Mouse (Mus musculus) neural tube, embryonic 13.5 days (tissue): ENCODE data around the gene Slc28a3. TPM values are rescaled to one million over a fixed set of nuclear protein-coding genes. Genes with fewer than 3 reads are reported as not detected.

Experiments used
- ATAC-seq: fragments of 200-750 bp; cut with Nextera tagmentation; 2 replicates; pipeline ENCODE4 v1.8.0; 2017; ENCODE audit warnings: low read depth, mild to moderate bottlenecking, moderate TSS enrichment, moderate library complexity
- H3K27ac ChIP-seq: fragments of 300-500 bp; sonication (generic); replicated peaks from 2 replicates; pipeline ENCODE4 v1.5.1; 2015; ENCODE audit warnings: moderate library complexity, mild to moderate bottlenecking, inconsistent platforms
- H3K27me3 ChIP-seq: fragments of 300-500 bp; sonication (generic); 2 replicates; pipeline ENCODE4 v1.6.1; 2015; ENCODE audit warnings: mild to moderate bottlenecking, inconsistent platforms
- H3K36me3 ChIP-seq: fragments of 300-500 bp; sonication (generic); 2 replicates; pipeline ENCODE4 v1.6.1; 2015; ENCODE audit warnings: mild to moderate bottlenecking, inconsistent platforms
- H3K4me1 ChIP-seq: fragments of 300-500 bp; sonication (generic); replicated peaks from 2 replicates; pipeline ENCODE4 v1.6.1; 2015; ENCODE audit warnings: inconsistent platforms
- H3K4me2 ChIP-seq: fragments of 300-500 bp; sonication (generic); 2 replicates; pipeline ENCODE4 v1.6.1; 2015; ENCODE audit warnings: inconsistent platforms, mild to moderate bottlenecking, moderate library complexity
- H3K4me3 ChIP-seq: fragments of 300-500 bp; sonication (generic); 2 replicates; pipeline ENCODE4 v1.5.1; 2015; ENCODE audit warnings: mild to moderate bottlenecking, inconsistent platforms
- H3K9ac ChIP-seq: fragments of 300-500 bp; sonication (generic); 2 replicates; pipeline ENCODE4 v1.6.1; 2015; ENCODE audit warnings: moderate library complexity, mild to moderate bottlenecking, inconsistent platforms
- H3K9me3 ChIP-seq: fragments of 300-500 bp; sonication (generic); 2 replicates; pipeline ENCODE4 v1.6.1; 2016; ENCODE audit warnings: inconsistent platforms
- WGBS: fragments of 180-500 bp; shearing (Covaris S2); methylation state at CpG from one replicate; pipeline ENCODE4 v1.1.7; 2015; 5-methylcytosine and 5-hydroxymethylcytosine counted together
- polyA plus RNA-seq: library from polyadenylated mRNA; unstranded; fragments of >200 nt; fragmentation: Nextera tagmentation; extraction: Ambion mirVana; gene quantifications from 2 replicates; pipeline ENCODE4 v1.2.1, GENCODE M21; 2015

Gene Slc28a3
- polyA plus RNA-seq, 1 experiment from 2014 or later: 0.04 TPM

DNA sequence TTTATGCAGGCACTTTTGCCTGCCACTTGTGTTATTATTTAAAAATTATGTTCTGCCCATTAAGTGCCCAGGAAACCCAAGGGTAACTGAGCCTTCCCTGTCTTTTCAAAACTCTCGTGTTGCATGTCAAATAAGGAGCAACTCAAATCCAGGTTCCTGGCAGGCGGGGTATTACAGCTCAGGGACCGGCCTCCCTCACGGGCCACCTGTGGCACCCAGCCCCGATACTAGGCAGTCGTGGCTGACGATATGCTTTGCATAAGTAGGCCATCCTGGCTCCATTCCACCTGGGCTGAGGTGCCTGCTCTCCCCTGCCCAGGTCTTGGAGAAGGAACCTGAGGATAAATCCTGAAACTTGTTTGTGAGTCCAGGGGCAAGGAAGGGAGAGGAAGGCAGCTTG, 618 bp downstream of the Slc28a3 start:
- Histone ChIP-seq H3K27me3 (peaks cover 16% of the 10 kb centered on the region), H3K4me3 (no peak overlapping the region), H3K4me2 (no peak overlapping the region), H3K36me3 (no peaks in the 10 kb centered on the region), H3K4me1 (no peaks in the 10 kb centered on the region), H3K27ac (no peak overlapping the region), H3K9ac (no peak overlapping the region), H3K9me3 (no peaks in the 10 kb centered on the region)
- no peak for ATAC-seq
- WGBS: 22% methylated on average over 7 of the region's 7 CpGs

DNA sequence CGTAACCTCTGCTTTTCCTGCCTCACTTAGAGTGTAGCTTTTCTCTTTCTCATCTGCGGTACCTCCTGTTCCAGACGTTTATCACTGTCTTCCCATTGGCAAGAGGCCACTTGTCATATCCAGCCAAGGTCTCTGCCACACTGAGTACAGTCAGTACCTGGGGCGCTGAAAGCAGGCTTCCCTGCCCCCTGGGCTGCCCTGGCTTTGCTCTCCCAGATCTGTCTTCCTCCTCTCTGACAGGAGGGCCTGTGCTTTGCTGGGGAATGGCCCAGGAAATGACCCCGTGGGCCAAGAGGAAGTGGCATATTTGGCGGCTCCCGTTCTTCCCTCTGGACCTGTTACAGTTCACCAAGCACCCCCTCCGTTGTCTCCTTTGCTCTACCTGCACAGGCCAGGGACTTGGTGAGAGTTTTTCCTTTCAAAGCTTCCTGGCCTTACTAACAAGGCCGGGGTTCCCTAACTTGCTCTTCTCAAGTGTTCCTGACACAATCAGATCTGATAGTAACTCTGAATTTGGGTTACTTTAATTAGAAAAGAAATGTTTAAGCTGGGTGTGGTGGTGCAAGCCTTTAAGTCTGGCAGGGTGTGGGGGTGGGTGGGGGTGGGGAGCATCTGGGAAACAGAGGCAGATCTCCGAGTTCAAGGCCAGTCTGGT, 9.3 kb downstream of the Slc28a3 start:
- ATAC-seq: no peak
- Histone ChIP-seq H3K4me3 (no peak overlapping the region), H3K36me3 (no peaks in the 10 kb centered on the region), H3K27ac (no peak overlapping the region), H3K4me2 (no peak overlapping the region), H3K27me3 (no peaks in the 10 kb centered on the region), H3K9me3 (no peaks in the 10 kb centered on the region), H3K4me1 (no peaks in the 10 kb centered on the region), H3K9ac (no peak overlapping the region)
- 59% methylated on average over 10 of the region's 10 CpGs for WGBS

DNA sequence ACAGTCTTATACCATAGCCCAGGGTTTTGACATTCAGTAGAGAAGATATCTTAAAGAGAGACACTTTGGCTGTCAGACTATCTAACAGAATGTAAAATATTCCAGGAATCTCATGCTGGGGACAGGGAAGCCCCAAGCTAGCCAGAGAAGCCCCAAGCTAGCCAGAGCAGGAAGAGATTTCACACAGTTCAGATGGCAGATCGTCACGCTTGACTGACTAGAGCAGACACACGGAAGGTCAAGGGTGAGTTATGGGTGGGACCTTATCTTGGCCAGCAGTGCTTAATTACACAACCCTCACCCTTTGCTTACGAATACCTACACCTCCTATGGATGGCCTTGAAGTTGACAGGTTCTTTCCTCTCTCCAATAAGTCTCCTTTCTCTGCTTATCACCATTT, 12.1 kb downstream of the Slc28a3 start:
- no peak overlapping the region for H3K9ac ChIP-seq
- no peaks in the 10 kb centered on the region for H3K27me3 ChIP-seq
- H3K4me3 ChIP-seq: no peak overlapping the region
- H3K9me3 ChIP-seq: no peaks in the 10 kb centered on the region
- H3K27ac ChIP-seq: no peak overlapping the region
- H3K4me1 ChIP-seq: no peaks in the 10 kb centered on the region
- H3K36me3 ChIP-seq: no peaks in the 10 kb centered on the region
- WGBS: 67% methylated on average over 4 of the region's 4 CpGs
- ATAC-seq: no peak
- H3K4me2 ChIP-seq: no peak overlapping the region

DNA sequence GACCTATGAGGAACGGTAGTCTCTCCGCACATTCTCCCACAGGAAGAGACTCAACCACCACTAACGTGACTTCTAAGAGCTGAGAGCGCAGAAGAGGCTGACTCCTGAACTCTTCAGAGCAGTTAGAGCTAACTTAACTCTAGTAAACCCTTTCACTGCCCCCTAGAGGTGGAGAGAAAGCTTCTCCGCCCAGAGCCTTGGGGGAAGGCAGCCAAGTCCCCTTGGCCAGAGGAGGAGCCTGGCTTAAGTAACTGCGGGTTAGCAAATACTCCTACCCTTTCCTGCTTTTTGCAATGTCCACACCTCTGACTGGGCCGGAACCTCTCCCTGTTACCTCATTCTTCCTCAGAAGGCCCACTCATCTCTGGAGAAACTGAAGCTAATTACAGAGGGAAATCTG, 17.5 kb downstream of the Slc28a3 start:
- Histone ChIP-seq H3K27me3 (no peaks in the 10 kb centered on the region), H3K9me3 (no peaks in the 10 kb centered on the region), H3K4me2 (no peak overlapping the region), H3K27ac (no peak overlapping the region), H3K9ac (no peak overlapping the region), H3K36me3 (no peaks in the 10 kb centered on the region), H3K4me3 (no peak overlapping the region), H3K4me1 (peaks cover 5% of the 10 kb centered on the region)
- WGBS: 33% methylated on average over 7 of the region's 7 CpGs
- no peak for ATAC-seq

DNA sequence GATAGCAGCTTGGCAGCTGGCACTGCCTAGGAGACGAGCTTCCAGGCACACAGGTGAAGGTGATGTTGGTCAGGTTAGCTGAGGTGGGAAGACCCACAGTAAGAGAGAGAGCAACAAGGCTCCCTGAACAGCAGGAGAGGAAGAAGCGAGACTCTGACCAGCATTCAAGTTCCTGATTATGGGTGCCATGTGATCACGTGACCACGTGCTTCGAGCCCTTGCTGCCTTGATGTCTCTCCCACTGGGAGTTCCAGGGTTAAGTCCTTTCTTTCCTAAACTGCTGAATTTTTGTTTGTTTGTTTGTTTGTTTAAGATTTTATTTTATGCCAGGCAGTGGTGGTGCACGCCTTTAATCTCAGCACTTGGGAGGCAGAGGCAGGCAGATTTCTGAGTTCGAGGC, 18.8 kb downstream of the Slc28a3 start:
- WGBS: 85% methylated on average over 7 of the region's 7 CpGs
- no peak overlapping the region for H3K27ac ChIP-seq
- H3K9me3 ChIP-seq: no peaks in the 10 kb centered on the region
- H3K4me3 ChIP-seq: no peak overlapping the region
- ATAC-seq: no peak
- no peak overlapping the region for H3K4me2 ChIP-seq
- no peak overlapping the region for H3K9ac ChIP-seq
- H3K4me1 ChIP-seq: peaks cover 5% of the 10 kb centered on the region
- no peaks in the 10 kb centered on the region for H3K36me3 ChIP-seq
- no peaks in the 10 kb centered on the region for H3K27me3 ChIP-seq

DNA sequence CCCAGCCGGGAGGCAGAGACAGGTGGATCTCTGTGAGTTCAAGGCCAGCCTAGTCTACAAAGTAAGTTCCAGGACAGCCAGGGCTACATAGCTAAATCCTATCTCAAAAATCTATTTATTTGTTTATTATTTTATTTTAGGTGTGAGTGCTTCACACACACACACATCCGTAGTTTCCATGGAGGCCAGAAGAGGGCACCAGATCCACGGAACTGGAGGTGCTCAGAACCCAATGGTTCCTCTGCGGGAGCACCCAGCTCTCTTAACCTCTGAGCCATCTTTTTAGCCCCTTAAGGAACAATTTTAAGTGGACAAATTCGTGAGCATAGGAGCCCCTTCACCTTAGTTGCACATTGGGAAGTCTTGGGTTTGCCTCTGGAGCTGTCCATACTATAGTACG, 20.0 kb downstream of the Slc28a3 start:
- H3K36me3 ChIP-seq: no peaks in the 10 kb centered on the region
- no peak overlapping the region for H3K27ac ChIP-seq
- ATAC-seq: no peak
- no peaks in the 10 kb centered on the region for H3K27me3 ChIP-seq
- H3K4me2 ChIP-seq: no peak overlapping the region
- 43% methylated on average over 6 of the region's 6 CpGs for WGBS
- H3K9me3 ChIP-seq: no peaks in the 10 kb centered on the region
- peaks cover 5% of the 10 kb centered on the region for H3K4me1 ChIP-seq
- H3K4me3 ChIP-seq: no peak overlapping the region
- H3K9ac ChIP-seq: no peak overlapping the region

DNA sequence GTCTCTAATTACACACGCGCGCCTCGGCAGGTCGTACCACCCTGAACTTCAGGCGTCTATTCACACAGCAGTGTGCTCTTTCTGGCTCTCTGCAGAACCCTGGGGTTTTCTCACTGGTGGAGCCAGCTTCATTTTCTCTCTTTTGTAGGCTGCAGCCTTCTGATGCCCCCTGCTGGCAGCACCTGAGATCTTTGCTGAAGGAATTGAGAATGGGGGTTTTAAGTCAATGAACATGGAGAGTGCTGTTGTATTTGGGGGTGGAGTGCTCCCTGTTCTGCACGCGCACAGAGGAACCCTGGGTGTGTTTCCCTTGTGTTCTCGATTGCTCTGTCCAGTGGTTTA, 21.2 kb downstream of the Slc28a3 start:
- ATAC-seq: peak; percentile 69; the same call in 1 of the 2 replicates
- H3K4me2 ChIP-seq: peak overlapping the region; percentile 46
- H3K4me3 ChIP-seq: no peak overlapping the region
- H3K4me1 ChIP-seq: peaks cover 5% of the 10 kb centered on the region
- H3K9ac ChIP-seq: no peak overlapping the region
- H3K27ac ChIP-seq: no peak overlapping the region
- H3K36me3 ChIP-seq: no peaks in the 10 kb centered on the region
- WGBS: 2% methylated on average over 9 of the region's 9 CpGs
- H3K9me3 ChIP-seq: no peaks in the 10 kb centered on the region
- H3K27me3 ChIP-seq: no peaks in the 10 kb centered on the region

DNA sequence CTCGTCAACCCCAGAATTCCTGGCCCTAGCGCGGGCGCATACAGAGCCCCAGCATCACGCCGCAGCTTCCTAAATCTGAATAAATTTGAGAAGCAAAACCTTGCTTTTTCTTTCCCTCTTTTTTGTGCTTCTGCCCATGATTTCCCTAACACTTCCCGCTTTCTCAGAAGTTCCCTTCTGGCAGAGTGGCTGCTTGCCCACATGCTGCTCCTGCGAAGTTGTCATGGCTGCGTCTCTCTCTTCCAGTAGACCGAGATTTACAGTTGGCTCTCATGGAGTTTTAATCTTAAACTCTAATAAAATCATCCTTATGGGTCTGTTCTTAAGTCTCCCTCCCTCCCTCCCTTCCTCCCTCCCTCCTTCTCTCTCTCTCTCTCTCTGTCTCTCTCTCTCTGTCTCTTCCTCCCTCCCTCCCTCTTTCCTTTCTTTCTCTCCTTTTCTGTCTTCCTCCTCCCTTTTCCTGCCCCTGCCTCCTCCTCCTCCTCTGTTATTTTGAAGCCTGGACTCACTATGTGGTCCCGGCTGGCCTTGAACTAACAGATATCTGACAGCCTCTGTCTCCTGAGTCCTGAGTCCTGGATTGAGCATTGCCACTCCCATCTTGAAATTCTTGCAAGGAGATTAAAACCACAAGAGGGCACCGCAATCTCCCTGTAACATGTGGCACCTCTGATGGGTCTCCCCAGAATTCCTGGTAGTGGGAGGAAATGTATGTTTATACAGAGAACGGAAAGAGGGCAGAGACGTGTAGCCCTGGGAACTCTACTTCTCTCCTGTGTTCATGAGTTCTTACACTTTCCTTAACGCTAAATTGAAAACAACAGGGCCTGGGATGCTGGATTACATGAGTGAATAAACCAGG, 21.8 kb downstream of the Slc28a3 start:
- peak; percentile 50; the same call in 1 of the 2 replicates for ATAC-seq
- Histone ChIP-seq H3K4me3 (no peak overlapping the region), H3K9ac (no peak overlapping the region)

DNA sequence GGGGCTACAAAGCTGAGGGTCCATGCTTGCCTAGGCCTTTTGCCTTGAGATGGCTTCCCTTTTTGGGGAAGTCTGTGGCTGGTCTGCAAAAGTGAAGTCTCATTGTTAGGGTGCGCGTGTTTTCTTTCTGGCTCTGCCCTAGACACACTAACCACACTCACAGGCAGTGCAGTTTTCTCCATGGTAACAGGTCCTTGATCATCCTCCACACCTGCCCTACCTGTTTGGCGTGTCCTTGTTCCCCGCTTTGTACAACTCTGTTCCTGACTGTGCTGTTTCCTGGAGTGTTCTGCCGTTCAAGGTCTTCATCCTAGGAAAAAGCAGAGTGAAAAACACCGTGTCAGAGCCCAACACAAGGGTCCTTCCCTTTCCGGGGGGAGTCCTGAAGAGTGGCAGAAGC, 22.7 kb downstream of the Slc28a3 start:
- Histone ChIP-seq H3K4me1 (peaks cover 5% of the 10 kb centered on the region), H3K4me2 (no peak overlapping the region), H3K27me3 (no peaks in the 10 kb centered on the region), H3K27ac (no peak overlapping the region), H3K4me3 (no peak overlapping the region), H3K9ac (no peak overlapping the region), H3K9me3 (no peaks in the 10 kb centered on the region), H3K36me3 (no peaks in the 10 kb centered on the region)
- no peak for ATAC-seq
- 84% methylated on average over 7 of the region's 7 CpGs for WGBS

More for the DNA sequence above, 21.8 kb downstream of the Slc28a3 start:
- 56% methylated on average over 15 of the region's 15 CpGs for WGBS
- Histone ChIP-seq H3K4me1 (peaks cover 5% of the 10 kb centered on the region), H3K9me3 (no peaks in the 10 kb centered on the region), H3K36me3 (no peaks in the 10 kb centered on the region), H3K27ac (no peak overlapping the region), H3K4me2 (peak overlapping the region; percentile 46), H3K27me3 (no peaks in the 10 kb centered on the region)

DNA sequence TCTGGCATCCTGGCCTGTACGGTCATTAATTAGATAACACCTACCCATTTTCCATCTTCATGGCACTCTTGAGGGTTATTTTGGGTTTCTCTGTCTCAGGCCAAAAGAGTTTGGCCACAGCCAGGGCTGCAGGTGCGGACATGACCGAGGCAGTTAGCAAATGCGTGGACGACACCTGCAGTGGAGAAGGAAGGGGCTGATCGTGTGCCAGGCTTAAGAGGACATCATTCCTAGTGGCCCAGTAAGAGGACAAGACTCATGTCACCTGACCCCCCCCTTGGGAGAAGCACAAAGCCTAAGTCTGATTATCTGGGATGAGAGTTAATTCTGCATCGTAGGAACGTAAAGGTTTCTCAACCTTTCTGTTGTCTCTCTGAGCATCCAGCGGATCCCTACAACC, 44.5 kb downstream of the Slc28a3 start:
- Histone ChIP-seq H3K4me3 (no peak overlapping the region), H3K27me3 (no peaks in the 10 kb centered on the region), H3K9me3 (no peaks in the 10 kb centered on the region), H3K4me1 (no peaks in the 10 kb centered on the region), H3K4me2 (no peak overlapping the region), H3K27ac (no peak overlapping the region), H3K9ac (no peak overlapping the region), H3K36me3 (no peaks in the 10 kb centered on the region)
- no peak for ATAC-seq
- WGBS: 94% methylated on average over 9 of the region's 9 CpGs

DNA sequence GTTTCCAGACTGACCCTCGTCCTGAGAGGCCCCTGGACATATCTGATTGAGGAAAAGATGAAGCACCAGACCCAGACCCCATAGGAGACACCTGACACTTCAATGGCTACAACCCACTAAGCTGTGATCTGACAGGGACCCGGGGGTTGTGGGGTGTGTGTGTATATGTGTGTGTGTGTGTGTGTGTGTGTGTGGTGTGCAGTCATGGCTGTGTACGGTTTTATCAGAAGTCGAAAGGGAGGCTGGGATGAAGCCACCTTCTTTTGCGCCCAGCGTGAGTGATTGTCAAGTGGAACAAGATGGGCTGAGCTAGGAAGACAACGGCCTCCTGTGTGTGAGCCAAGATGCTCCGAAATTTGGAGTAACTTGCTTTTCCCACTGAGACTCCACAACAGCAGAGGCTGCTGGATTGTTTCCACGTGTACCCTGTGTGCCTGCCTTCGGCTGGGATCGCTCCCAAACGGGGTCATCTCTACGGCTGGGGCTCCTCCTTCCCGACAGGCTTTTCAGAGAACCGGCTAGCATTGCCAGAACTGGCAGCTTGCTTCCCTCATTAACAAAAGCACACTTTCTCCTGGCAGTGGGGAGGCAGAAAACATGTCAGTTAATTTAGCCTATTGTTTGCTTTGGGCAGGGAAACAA, 50.1 kb downstream of the Slc28a3 start:
- Histone ChIP-seq H3K9ac (no peak overlapping the region), H3K27me3 (no peaks in the 10 kb centered on the region), H3K4me1 (no peaks in the 10 kb centered on the region), H3K9me3 (no peaks in the 10 kb centered on the region), H3K4me2 (no peak overlapping the region), H3K36me3 (no peaks in the 10 kb centered on the region), H3K27ac (no peak overlapping the region), H3K4me3 (no peak overlapping the region)
- WGBS: 71% methylated on average over 15 of the region's 15 CpGs
- ATAC-seq: peak; percentile 50; the same call in 1 of the 2 replicates

DNA sequence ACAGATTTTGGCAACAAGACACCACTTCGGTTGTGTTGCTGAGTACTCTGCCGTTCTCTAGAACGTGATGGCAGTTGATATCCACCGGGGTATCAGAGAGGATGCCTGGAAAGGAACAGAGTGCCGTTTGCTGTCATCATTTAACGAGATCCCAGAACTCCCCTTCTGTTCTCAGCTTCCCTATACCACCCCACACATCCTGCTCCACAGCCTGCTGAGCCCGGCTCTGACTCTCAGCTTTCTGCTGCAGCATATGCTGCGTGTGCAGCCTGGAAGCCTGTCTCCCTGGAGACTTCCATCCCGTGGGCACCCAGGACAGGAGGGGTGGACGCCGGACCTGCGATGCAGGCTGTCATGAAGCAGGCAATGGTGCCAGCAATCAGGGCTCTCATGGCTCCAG, 52.5 kb downstream of the Slc28a3 start:
- H3K27me3 ChIP-seq: no peaks in the 10 kb centered on the region
- H3K36me3 ChIP-seq: no peaks in the 10 kb centered on the region
- H3K4me2 ChIP-seq: no peak overlapping the region
- 84% methylated on average over 12 of the region's 12 CpGs for WGBS
- no peak overlapping the region for H3K4me3 ChIP-seq
- no peak for ATAC-seq
- H3K27ac ChIP-seq: no peak overlapping the region
- H3K9ac ChIP-seq: no peak overlapping the region
- no peaks in the 10 kb centered on the region for H3K9me3 ChIP-seq
- no peaks in the 10 kb centered on the region for H3K4me1 ChIP-seq
